Mouse (Mus musculus): ENCODE measurements around the gene Cryba2. TPM values are rescaled to one million over a fixed set of nuclear protein-coding genes. Genes with fewer than 3 reads are reported as not detected.

The Cryba2 gene
- polyA plus RNA-seq, 1 experiment from 2014 or later = not detected

- Histone ChIP-seq H3K9me3 (ENCODE audit: control insufficient read depth, low read length) (no peaks in the 10 kb centered on the region), H3K9ac (ENCODE audit: low read depth, low read length) (no peak overlapping the region), H3K36me3 (ENCODE audit: control insufficient read depth, insufficient read depth, low read length) (no peaks in the 10 kb centered on the region), H3K4me2 (peak overlapping the region; percentile 83), H3K4me3 (ENCODE audit: low read depth, low read length) (peak overlapping the region; percentile 54), H3K4me1 (replicated peaks; ENCODE audit: control insufficient read depth, insufficient read depth, low read length) (peaks cover 9% of the 10 kb centered on the region), H3K27ac (ENCODE audit: low read depth, low read length) (no peak overlapping the region), H3K27me3 (replicated peaks; ENCODE audit: control insufficient read depth, insufficient read depth, low read length) (peaks cover 95% of the 10 kb centered on the region)
- 2% methylated on average over 72 of the region's 74 CpGs for WGBS
- ATAC-seq (replicated peaks; ENCODE audit: low FRiP score) = no peak
- DNase-seq (ENCODE audit: low spot score) = peak; percentile 46
Observed at GRCm38 (mm10) chr1:74855651-74856438, 37.1 kb downstream of the Cryba2 start.

- WGBS = 2% methylated on average over 48 of the region's 48 CpGs
- no peaks in the 10 kb centered on the region for H3K36me3 ChIP-seq (ENCODE audit: control insufficient read depth, insufficient read depth, low read length)
- peak overlapping the region; percentile 83 for H3K4me2 ChIP-seq
- no peaks in the 10 kb centered on the region for H3K9me3 ChIP-seq (ENCODE audit: control insufficient read depth, low read length)
- H3K4me1 ChIP-seq (replicated peaks; ENCODE audit: control insufficient read depth, insufficient read depth, low read length) = peaks cover 9% of the 10 kb centered on the region
- DNase-seq (ENCODE audit: low spot score) = peak; percentile 44
- peak overlapping the region; percentile 54 for H3K4me3 ChIP-seq (ENCODE audit: low read depth, low read length)
- no peak for ATAC-seq (replicated peaks; ENCODE audit: low FRiP score)
- H3K27me3 ChIP-seq (replicated peaks; ENCODE audit: control insufficient read depth, insufficient read depth, low read length) = peaks cover 99% of the 10 kb centered on the region
- no peak overlapping the region for H3K27ac ChIP-seq (ENCODE audit: low read depth, low read length)
- no peak overlapping the region for H3K9ac ChIP-seq (ENCODE audit: low read depth, low read length)
Observed at GRCm38 (mm10) chr1:74855156-74855555, 37.8 kb downstream of the Cryba2 start.

- Histone ChIP-seq H3K27me3 (replicated peaks; ENCODE audit: control insufficient read depth, insufficient read depth, low read length) (peaks cover 100% of the 10 kb centered on the region), H3K4me2 (peak within 1 kb of the TSS; percentile 83), H3K36me3 (ENCODE audit: control insufficient read depth, insufficient read depth, low read length) (no peaks in the 10 kb centered on the region), H3K9ac (ENCODE audit: low read depth, low read length) (no peak within 1 kb of the TSS), H3K4me3 (ENCODE audit: low read depth, low read length) (peak within 1 kb of the TSS; percentile 54), H3K4me1 (replicated peaks; ENCODE audit: control insufficient read depth, insufficient read depth, low read length) (peaks cover 9% of the 10 kb centered on the region), H3K27ac (ENCODE audit: low read depth, low read length) (no peak within 1 kb of the TSS), H3K9me3 (ENCODE audit: control insufficient read depth, low read length) (no peaks in the 10 kb centered on the region)
- DNase-seq (ENCODE audit: low spot score) (peak; percentile 69), ATAC-seq (replicated peaks; ENCODE audit: low FRiP score) (peak; percentile 78)
- 8% methylated on average over 28 of the region's 39 CpGs for WGBS
Observed at GRCm38 (mm10) chr1:74854306-74855056, 38.5 kb downstream of the Cryba2 start, which contains the start of gene Cdk5r2. TSS of gene Cdk5r2 (plus strand) at chr1:74854934.

GRCm38 (mm10) chr1:74851001-74851775 is 41.8 kb downstream of the Cryba2 start:
- Histone ChIP-seq H3K9ac (ENCODE audit: low read depth, low read length) (no peak overlapping the region), H3K27ac (ENCODE audit: low read depth, low read length) (no peak overlapping the region), H3K9me3 (ENCODE audit: control insufficient read depth, low read length) (no peaks in the 10 kb centered on the region), H3K4me1 (replicated peaks; ENCODE audit: control insufficient read depth, insufficient read depth, low read length) (peaks cover 9% of the 10 kb centered on the region), H3K36me3 (ENCODE audit: control insufficient read depth, insufficient read depth, low read length) (no peaks in the 10 kb centered on the region), H3K4me2 (no peak overlapping the region), H3K27me3 (replicated peaks; ENCODE audit: control insufficient read depth, insufficient read depth, low read length) (peaks cover 76% of the 10 kb centered on the region), H3K4me3 (ENCODE audit: low read depth, low read length) (no peak overlapping the region)
- 13% methylated on average over 6 of the region's 6 CpGs for WGBS
- ATAC-seq (replicated peaks; ENCODE audit: low FRiP score) (no peak), DNase-seq (ENCODE audit: low spot score) (no peak)

GRCm38 (mm10) chr1:74850251-74850650 is 42.7 kb downstream of the Cryba2 start:
- no peaks in the 10 kb centered on the region for H3K36me3 ChIP-seq (ENCODE audit: control insufficient read depth, insufficient read depth, low read length)
- DNase-seq (ENCODE audit: low spot score) = no peak
- no peak overlapping the region for H3K4me2 ChIP-seq
- no peak for ATAC-seq (replicated peaks; ENCODE audit: low FRiP score)
- H3K27me3 ChIP-seq (replicated peaks; ENCODE audit: control insufficient read depth, insufficient read depth, low read length) = peaks cover 67% of the 10 kb centered on the region
- H3K27ac ChIP-seq (ENCODE audit: low read depth, low read length) = no peak overlapping the region
- 15% methylated on average over 6 of the region's 6 CpGs for WGBS
- no peak overlapping the region for H3K9ac ChIP-seq (ENCODE audit: low read depth, low read length)
- H3K4me3 ChIP-seq (ENCODE audit: low read depth, low read length) = no peak overlapping the region
- H3K4me1 ChIP-seq (replicated peaks; ENCODE audit: control insufficient read depth, insufficient read depth, low read length) = peaks cover 4% of the 10 kb centered on the region
- no peaks in the 10 kb centered on the region for H3K9me3 ChIP-seq (ENCODE audit: control insufficient read depth, low read length)

- Histone ChIP-seq H3K9ac (ENCODE audit: low read depth, low read length) (no peak overlapping the region), H3K36me3 (ENCODE audit: control insufficient read depth, insufficient read depth, low read length) (no peaks in the 10 kb centered on the region), H3K4me3 (ENCODE audit: low read depth, low read length) (no peak overlapping the region), H3K4me1 (replicated peaks; ENCODE audit: control insufficient read depth, insufficient read depth, low read length) (no peaks in the 10 kb centered on the region), H3K27ac (ENCODE audit: low read depth, low read length) (no peak overlapping the region), H3K9me3 (ENCODE audit: control insufficient read depth, low read length) (no peaks in the 10 kb centered on the region), H3K27me3 (replicated peaks; ENCODE audit: control insufficient read depth, insufficient read depth, low read length) (peaks cover 54% of the 10 kb centered on the region), H3K4me2 (no peak overlapping the region)
- 56% methylated on average over 5 of the region's 5 CpGs for WGBS
- no peak for ATAC-seq (replicated peaks; ENCODE audit: low FRiP score)
- DNase-seq (ENCODE audit: low spot score) = no peak
Observed at GRCm38 (mm10) chr1:74848946-74849345, 44.0 kb downstream of the Cryba2 start.

- Histone ChIP-seq H3K27me3 (replicated peaks; ENCODE audit: control insufficient read depth, insufficient read depth, low read length) (peaks cover 32% of the 10 kb centered on the region), H3K36me3 (ENCODE audit: control insufficient read depth, insufficient read depth, low read length) (no peaks in the 10 kb centered on the region), H3K4me2 (no peak overlapping the region), H3K27ac (ENCODE audit: low read depth, low read length) (no peak overlapping the region), H3K9ac (ENCODE audit: low read depth, low read length) (no peak overlapping the region), H3K9me3 (ENCODE audit: control insufficient read depth, low read length) (no peaks in the 10 kb centered on the region), H3K4me3 (ENCODE audit: low read depth, low read length) (no peak overlapping the region), H3K4me1 (replicated peaks; ENCODE audit: control insufficient read depth, insufficient read depth, low read length) (no peaks in the 10 kb centered on the region)
- ATAC-seq (replicated peaks; ENCODE audit: low FRiP score) = no peak
- DNase-seq (ENCODE audit: low spot score) = no peak
- 33% methylated on average over 9 of the region's 9 CpGs for WGBS
Observed at GRCm38 (mm10) chr1:74846341-74846740, 46.6 kb downstream of the Cryba2 start.

GRCm38 (mm10) chr1:74843090-74843489 is 49.9 kb downstream of the Cryba2 start:
- no peak overlapping the region for H3K4me2 ChIP-seq
- no peak overlapping the region for H3K9ac ChIP-seq (ENCODE audit: low read depth, low read length)
- H3K27me3 ChIP-seq (replicated peaks; ENCODE audit: control insufficient read depth, insufficient read depth, low read length) = peaks cover 14% of the 10 kb centered on the region
- no peak overlapping the region for H3K27ac ChIP-seq (ENCODE audit: low read depth, low read length)
- DNase-seq (ENCODE audit: low spot score) = no peak
- H3K4me3 ChIP-seq (ENCODE audit: low read depth, low read length) = no peak overlapping the region
- H3K36me3 ChIP-seq (ENCODE audit: control insufficient read depth, insufficient read depth, low read length) = no peaks in the 10 kb centered on the region
- no peak for ATAC-seq (replicated peaks; ENCODE audit: low FRiP score)
- no peaks in the 10 kb centered on the region for H3K4me1 ChIP-seq (replicated peaks; ENCODE audit: control insufficient read depth, insufficient read depth, low read length)
- no peaks in the 10 kb centered on the region for H3K9me3 ChIP-seq (ENCODE audit: control insufficient read depth, low read length)
- 71% methylated on average over 5 of the region's 5 CpGs for WGBS
